Mouse (Mus musculus) neural tube, embryonic 11.5 days (tissue): Measurements from ENCODE around the gene Setdb2. TPM values are rescaled to one million over a fixed set of nuclear protein-coding genes. Genes with fewer than 3 reads are reported as not detected.
"Not testable (repeated sequence)": the region's sequence is repeated elsewhere in the genome, so short reads cannot be mapped to it uniquely, and the experiment has no call there.

Experiments used
- ATAC-seq: fragments of 200-750 bp; cut with Nextera tagmentation; 2 replicates; pipeline ENCODE4 v1.8.0; 2017; ENCODE audit warnings: moderate number of reproducible peaks, mild to moderate bottlenecking, moderate TSS enrichment, moderate library complexity; ENCODE audit not compliant: insufficient read depth, low FRiP score, low TSS enrichment
- DNase-seq: peaks from one replicate; pipeline ENCODE4 v3.0.0-alpha.2; 2015; ENCODE audit warnings: low spot score
- H3K27ac ChIP-seq: fragments of 300-500 bp; sonication (generic); 2 replicates; pipeline ENCODE4 v1.5.1; 2014; ENCODE audit warnings: low read depth, mild to moderate bottlenecking, low read length
- H3K27me3 ChIP-seq: fragments of 300-500 bp; sonication (generic); 2 replicates; pipeline ENCODE4 v1.6.1; 2014; ENCODE audit warnings: mild to moderate bottlenecking, low read length, mixed read lengths; ENCODE audit not compliant: control insufficient read depth, insufficient read depth
- H3K36me3 ChIP-seq: fragments of 300-500 bp; sonication (generic); 2 replicates; pipeline ENCODE4 v1.6.1; 2014; ENCODE audit warnings: mild to moderate bottlenecking, low read length, moderate library complexity, mixed read lengths; ENCODE audit not compliant: control insufficient read depth, insufficient read depth
- H3K4me1 ChIP-seq: fragments of 300-500 bp; sonication (generic); 2 replicates; pipeline ENCODE4 v1.6.1; 2014; ENCODE audit warnings: low read length, mixed read lengths; ENCODE audit not compliant: control insufficient read depth, insufficient read depth
- H3K4me2 ChIP-seq: fragments of 300-500 bp; sonication (generic); 2 replicates; pipeline ENCODE4 v1.6.1; 2014; ENCODE audit warnings: low read depth, mild to moderate bottlenecking, moderate library complexity
- H3K4me3 ChIP-seq: fragments of 300-500 bp; sonication (generic); 2 replicates; pipeline ENCODE4 v1.5.1; 2014; ENCODE audit warnings: low read depth, low read length
- H3K9ac ChIP-seq: fragments of 300-500 bp; sonication (generic); 2 replicates; pipeline ENCODE4 v1.6.1; 2014; ENCODE audit warnings: mild to moderate bottlenecking, low read length
- H3K9me3 ChIP-seq: fragments of 300-500 bp; sonication (generic); 2 replicates; pipeline ENCODE4 v1.6.1; 2016; ENCODE audit warnings: low read length; ENCODE audit not compliant: control insufficient read depth
- WGBS: fragments of 180-500 bp; shearing (Covaris S2); extraction: QIAGEN DNeasy Blood & Tissue Kit; methylation state at CpG from one replicate; pipeline ENCODE4 v1.1.7; 2014; 5-methylcytosine and 5-hydroxymethylcytosine counted together
- polyA plus RNA-seq: library from polyadenylated mRNA; unstranded; fragments of >200 nt; fragmentation: Nextera tagmentation; extraction: Ambion mirVana; gene quantifications from 2 replicates; pipeline ENCODE4 v1.2.1, GENCODE M21; 2014

Setdb2 gene
- polyA plus RNA-seq, 1 experiment from 2014 or later = 12.9 TPM

DNA sequence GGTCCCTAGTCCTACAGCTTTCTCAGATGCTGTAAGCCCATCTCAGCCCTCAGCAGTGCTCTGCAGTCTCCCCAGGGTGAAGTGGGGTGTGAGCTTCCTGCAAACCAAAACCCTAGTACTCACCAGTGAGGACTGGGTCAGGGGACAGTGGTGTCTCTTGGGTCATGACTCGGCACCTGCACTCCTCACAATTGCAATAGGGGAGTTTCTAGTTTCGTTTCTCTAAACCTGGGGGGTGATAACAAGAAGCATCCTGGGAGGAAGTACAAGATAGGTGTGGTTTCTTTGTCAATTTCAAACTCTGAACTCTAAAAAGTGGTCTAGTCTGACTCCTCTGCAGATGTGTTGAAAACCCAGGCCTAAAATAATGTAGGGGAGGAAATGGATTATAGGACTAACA, 43.7 kb downstream of the Setdb2 start:
- Histone ChIP-seq H3K36me3 (no peaks in the 10 kb centered on the region), H3K9ac (no peak overlapping the region)
- WGBS = 89% methylated on average over 2 of the region's 2 CpGs

DNA sequence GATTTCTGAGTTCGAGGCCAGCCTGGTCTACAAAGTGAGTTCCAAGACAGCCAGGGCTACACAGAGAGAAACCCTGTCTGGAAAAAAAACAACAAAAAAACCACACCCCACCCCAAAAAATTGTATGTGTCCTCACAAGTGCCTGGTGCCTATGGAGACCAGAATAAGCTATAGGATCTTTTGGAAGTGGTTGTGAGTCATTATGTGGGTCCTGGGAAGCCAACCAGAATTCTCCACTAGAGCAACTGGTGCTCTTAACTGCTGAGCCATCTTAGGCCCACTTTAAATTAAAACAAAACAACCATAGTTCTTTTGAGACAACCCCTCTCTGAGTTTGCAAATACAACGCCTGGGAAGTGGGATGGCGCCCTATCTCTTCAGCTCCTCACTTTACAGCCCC, 45.4 kb downstream of the Setdb2 start, which contains the start of gene Phf11c:
Phf11c (minus strand) TSS at position 101 of the 400 bp plus-strand sequence.
- Histone ChIP-seq H3K4me1 (no peaks in the 10 kb centered on the region), H3K4me3 (no peak within 1 kb of the TSS), H3K9me3 (no peaks in the 10 kb centered on the region), H3K27me3 (no peaks in the 10 kb centered on the region), H3K4me2 (no peak within 1 kb of the TSS), H3K27ac (no peak within 1 kb of the TSS), H3K9ac (no peak within 1 kb of the TSS), H3K36me3 (no peaks in the 10 kb centered on the region)
- DNase-seq (no peak), ATAC-seq (no peak)
- WGBS = 84% methylated on average over 3 of the region's 3 CpGs

More for the DNA sequence above, 43.7 kb downstream of the Setdb2 start:
- Histone ChIP-seq H3K27ac (no peak overlapping the region), H3K4me1 (no peaks in the 10 kb centered on the region), H3K27me3 (no peaks in the 10 kb centered on the region), H3K9me3 (no peaks in the 10 kb centered on the region), H3K4me2 (no peak overlapping the region), H3K4me3 (no peak overlapping the region)
- ATAC-seq = no peak
- no peak for DNase-seq

DNA sequence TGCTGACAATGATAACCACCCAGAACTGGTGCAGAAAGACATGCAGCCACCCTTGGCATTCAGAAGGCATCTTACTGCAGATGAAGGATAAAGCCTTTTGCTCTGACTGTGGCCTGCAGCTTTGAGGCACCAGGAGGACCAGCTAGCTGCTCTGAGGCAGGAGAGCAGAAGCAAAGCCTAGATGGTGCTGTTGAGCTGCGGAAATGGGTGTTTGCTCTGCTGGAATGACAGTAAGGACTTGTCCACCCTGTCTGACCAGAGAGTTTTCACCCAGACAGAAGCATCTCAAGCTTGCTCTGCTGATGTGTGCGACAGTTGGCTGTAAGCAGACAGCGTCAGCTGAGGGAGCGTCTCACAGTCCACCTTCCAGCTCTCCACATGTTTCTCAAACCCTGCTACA, 50.5 kb downstream of the Setdb2 start:
- not testable (repeated sequence) for H3K9ac ChIP-seq

DNA sequence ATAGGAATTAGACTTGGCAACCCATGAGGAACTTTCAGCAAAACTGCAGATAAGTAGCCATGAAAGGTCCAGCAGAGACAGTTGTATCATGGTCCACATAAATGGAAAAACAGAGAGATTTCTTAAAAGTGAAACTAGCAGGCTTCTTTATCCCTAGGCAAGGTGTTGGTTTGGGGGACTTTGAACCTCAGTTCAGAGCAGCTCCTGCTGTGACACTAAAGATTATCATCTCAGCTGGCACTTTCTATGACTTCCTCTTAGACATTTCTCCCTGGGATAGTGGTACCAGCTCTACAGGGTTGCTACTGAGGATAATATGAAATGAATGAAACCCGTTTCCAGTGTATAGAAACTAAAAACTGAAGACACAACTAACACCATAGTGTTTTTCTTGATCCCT, 51.2 kb downstream of the Setdb2 start:
- Histone ChIP-seq H3K4me2 (no peak overlapping the region), H3K36me3 (no peaks in the 10 kb centered on the region), H3K27me3 (no peaks in the 10 kb centered on the region), H3K4me3 (no peak overlapping the region), H3K9me3 (no peaks in the 10 kb centered on the region), H3K9ac (no peak overlapping the region), H3K4me1 (no peaks in the 10 kb centered on the region), H3K27ac (no peak overlapping the region)
- no peak for ATAC-seq
- DNase-seq = no peak
- 78% methylated on average over 1 of the region's 1 CpGs for WGBS

More for the DNA sequence above, 50.5 kb downstream of the Setdb2 start:
- H3K27me3 ChIP-seq, H3K4me1 ChIP-seq, ATAC-seq, H3K4me3 ChIP-seq, H3K27ac ChIP-seq, H3K9me3 ChIP-seq, H3K36me3 ChIP-seq, H3K4me2 ChIP-seq, DNase-seq: not testable (repeated sequence)
- WGBS = 76% methylated on average over 4 of the region's 4 CpGs

DNA sequence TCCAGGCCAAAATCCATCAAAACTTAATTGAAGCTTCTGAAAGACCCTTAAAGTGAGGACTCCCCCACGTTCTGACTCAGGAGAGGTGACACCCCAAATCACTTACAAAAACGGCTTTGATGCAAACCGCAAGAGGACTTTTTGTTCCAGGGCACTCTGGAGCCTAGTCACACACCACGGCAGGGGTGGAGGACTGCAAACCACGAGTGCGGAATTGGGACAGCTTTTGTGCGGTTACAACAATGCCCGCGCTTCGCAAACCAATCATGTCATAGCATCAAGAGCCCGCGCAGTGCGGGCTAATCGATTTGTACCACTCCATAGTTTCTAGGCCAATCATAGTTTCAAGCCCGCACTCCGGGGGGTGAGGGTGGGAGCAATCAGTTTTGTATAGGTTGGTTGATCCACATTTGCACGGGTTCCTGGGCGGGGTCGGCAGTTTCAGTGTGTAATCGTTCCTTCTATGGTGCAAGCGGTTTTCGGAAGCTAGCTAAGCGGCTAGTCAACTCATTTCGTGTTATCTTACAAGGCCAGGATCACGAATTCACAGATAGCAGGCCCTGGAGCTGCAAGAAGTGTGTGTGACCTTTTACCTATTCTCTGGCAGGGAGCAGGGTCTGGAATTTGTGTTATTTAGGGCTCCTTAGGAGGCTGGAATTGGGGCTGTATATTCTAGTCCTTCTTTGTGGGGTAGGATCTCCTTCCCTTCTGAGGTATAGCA, 70.2 kb downstream of the Setdb2 start:
- no peaks in the 10 kb centered on the region for H3K4me1 ChIP-seq
- WGBS = 94% methylated on average over 25 of the region's 25 CpGs
- no peak for ATAC-seq
- H3K27me3 ChIP-seq = no peaks in the 10 kb centered on the region
- H3K4me2 ChIP-seq = no peak overlapping the region
- no peak for DNase-seq
- no peak overlapping the region for H3K4me3 ChIP-seq
- no peak overlapping the region for H3K27ac ChIP-seq
- no peak overlapping the region for H3K9ac ChIP-seq
- H3K36me3 ChIP-seq = no peaks in the 10 kb centered on the region
- H3K9me3 ChIP-seq = peaks cover 4% of the 10 kb centered on the region; the same call in 1 of the 2 replicates

DNA sequence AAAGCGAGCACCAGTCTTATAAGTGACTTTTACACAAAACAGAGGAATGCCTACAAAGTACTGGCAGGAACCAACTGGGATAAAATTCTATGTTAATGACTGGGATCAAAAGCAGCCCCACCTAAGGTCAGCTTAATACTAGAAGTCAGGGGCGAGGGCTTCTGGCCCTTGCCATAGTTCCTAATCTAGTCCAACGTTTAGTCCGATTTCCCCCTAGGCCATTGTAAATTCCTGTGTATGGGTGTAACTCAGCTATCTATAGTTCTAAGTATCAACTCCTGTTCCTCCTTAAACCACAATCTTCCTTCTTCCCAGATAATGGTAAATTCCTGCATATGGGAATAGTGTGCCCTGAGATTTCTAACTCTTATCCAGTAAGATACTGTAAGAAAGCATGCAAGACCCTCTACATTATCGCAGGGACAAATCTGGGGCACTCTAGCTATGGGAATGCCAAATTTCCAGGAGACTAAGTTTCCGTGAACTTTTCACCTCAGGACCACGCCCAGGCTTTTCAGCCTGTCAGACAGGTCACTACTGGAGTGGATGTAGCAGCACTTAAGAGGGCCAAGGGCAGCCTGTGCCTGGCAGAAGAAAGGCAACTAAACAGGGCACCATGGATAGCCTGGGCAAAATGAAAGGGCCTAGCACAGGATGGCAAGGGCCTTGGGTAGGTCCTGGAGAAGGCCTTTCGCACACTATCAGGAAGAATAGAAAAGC, 74.1 kb downstream of the Setdb2 start:
- Histone ChIP-seq H3K36me3 (no peaks in the 10 kb centered on the region), H3K4me3 (no peak overlapping the region), H3K27ac (no peak overlapping the region), H3K27me3 (no peaks in the 10 kb centered on the region), H3K4me2 (no peak overlapping the region), H3K9ac (no peak overlapping the region), H3K9me3 (peaks cover 4% of the 10 kb centered on the region; the same call in 1 of the 2 replicates), H3K4me1 (no peaks in the 10 kb centered on the region)
- DNase-seq (no peak), ATAC-seq (no peak)
- WGBS = 82% methylated on average over 8 of the region's 8 CpGs

DNA sequence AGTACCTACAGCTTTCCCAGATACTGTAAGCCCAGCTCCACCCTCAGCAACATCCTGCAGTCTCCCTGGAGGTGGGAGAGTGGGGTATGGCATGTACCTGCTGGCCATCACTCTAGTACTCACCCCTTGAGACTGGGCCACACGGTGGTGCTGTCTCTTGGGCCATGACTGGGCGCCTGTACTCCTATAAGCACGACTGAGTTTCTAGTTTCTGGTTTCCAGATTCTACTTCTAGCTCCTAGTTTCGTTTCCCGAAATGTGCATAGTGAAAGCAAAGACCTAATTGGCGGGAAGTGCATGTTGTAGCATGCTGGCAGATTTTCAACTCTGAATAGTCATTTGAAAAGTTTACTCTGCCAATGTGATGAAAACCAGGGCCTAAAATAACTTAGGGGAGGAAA, 75.4 kb downstream of the Setdb2 start, which contains the start of gene Phf11d:
Phf11d (minus strand) TSS at position 227 of the 401 bp plus-strand sequence.
- no peak within 1 kb of the TSS for H3K9ac ChIP-seq
- H3K4me3 ChIP-seq = no peak within 1 kb of the TSS
- ATAC-seq = no peak

More for the DNA sequence above, 75.4 kb downstream of the Setdb2 start, which contains the start of gene Phf11d:
- WGBS = 81% methylated on average over 6 of the region's 6 CpGs
- no peaks in the 10 kb centered on the region for H3K36me3 ChIP-seq
- no peak within 1 kb of the TSS for H3K27ac ChIP-seq
- no peaks in the 10 kb centered on the region for H3K4me1 ChIP-seq
- no peak within 1 kb of the TSS for H3K4me2 ChIP-seq
- no peaks in the 10 kb centered on the region for H3K9me3 ChIP-seq
- no peak for DNase-seq
- H3K27me3 ChIP-seq = no peaks in the 10 kb centered on the region
